Mouse (Mus musculus) stomach, embryonic 16.5 days (tissue): Measurements from ENCODE around the gene Asgr2. TPM values are rescaled to one million over a fixed set of nuclear protein-coding genes. Genes with fewer than 3 reads are reported as not detected.
"Not testable (repeated sequence)": the region's sequence is repeated elsewhere in the genome, so short reads cannot be mapped to it uniquely, and the experiment has no call there.

Experiments used
- ATAC-seq: fragments of 200-750 bp; cut with Nextera tagmentation; 2 replicates; pipeline ENCODE4 v1.8.0; 2017; ENCODE audit warnings: moderate number of reproducible peaks, moderate TSS enrichment; ENCODE audit not compliant: insufficient read depth, low FRiP score
- H3K27ac ChIP-seq: fragments of 300-500 bp; sonication (generic); 2 replicates; pipeline ENCODE4 v1.5.1; 2014; ENCODE audit warnings: low read length
- H3K27me3 ChIP-seq: fragments of 300-500 bp; sonication (generic); 2 replicates; pipeline ENCODE4 v1.6.1; 2014; ENCODE audit warnings: low read length, control low read depth, mixed read lengths; ENCODE audit not compliant: control insufficient read depth, insufficient read depth
- H3K36me3 ChIP-seq: fragments of 300-500 bp; sonication (generic); 2 replicates; pipeline ENCODE4 v1.6.1; 2014; ENCODE audit warnings: low read length; ENCODE audit not compliant: control insufficient read depth, insufficient read depth
- H3K4me1 ChIP-seq: fragments of 300-500 bp; sonication (generic); 2 replicates; pipeline ENCODE4 v1.6.1; 2014; ENCODE audit warnings: low read length, control low read depth, mixed read lengths; ENCODE audit not compliant: control insufficient read depth, insufficient read depth
- H3K4me2 ChIP-seq: fragments of 300-500 bp; sonication (generic); 2 replicates; pipeline ENCODE4 v1.6.1; 2014; ENCODE audit warnings: low read depth, low read length, mixed read lengths
- H3K4me3 ChIP-seq: fragments of 300-500 bp; sonication (generic); replicated peaks from 2 replicates; pipeline ENCODE4 v1.5.1; 2014; ENCODE audit warnings: mild to moderate bottlenecking, low read length
- H3K9ac ChIP-seq: fragments of 300-500 bp; sonication (generic); 2 replicates; pipeline ENCODE4 v1.6.1; 2014; ENCODE audit warnings: low read length
- H3K9me3 ChIP-seq: fragments of 300-500 bp; sonication (generic); replicated peaks from 2 replicates; pipeline ENCODE4 v1.6.1; 2016; ENCODE audit warnings: low read length, control low read depth; ENCODE audit not compliant: control insufficient read depth
- WGBS: fragments of 180-500 bp; shearing (Covaris S2); extraction: QIAGEN DNeasy Blood & Tissue Kit; methylation state at CpG from one replicate; pipeline ENCODE4 v1.1.7; 2014; 5-methylcytosine and 5-hydroxymethylcytosine counted together
- polyA plus RNA-seq: library from polyadenylated mRNA; unstranded; fragments of >200 nt; fragmentation: Nextera tagmentation; extraction: Ambion mirVana; gene quantifications from 2 replicates; pipeline ENCODE4 v1.2.1, GENCODE M21; 2015

Gene Asgr2
- polyA plus RNA-seq, 1 experiment from 2014 or later, result 0.72 TPM

- Histone ChIP-seq H3K36me3 (no peaks in the 10 kb centered on the region), H3K9ac (no peak overlapping the region), H3K4me2 (no peak overlapping the region), H3K9me3 (no peaks in the 10 kb centered on the region), H3K4me3 (no peak overlapping the region), H3K27ac (no peak overlapping the region), H3K27me3 (no peaks in the 10 kb centered on the region), H3K4me1 (no peaks in the 10 kb centered on the region)
- WGBS, result 24% methylated on average over 4 of the region's 4 CpGs
- no peak for ATAC-seq
Measured at GRCm38 (mm10) chr11:70114562-70114961, 22.1 kb downstream of the Asgr2 start.

DNA sequence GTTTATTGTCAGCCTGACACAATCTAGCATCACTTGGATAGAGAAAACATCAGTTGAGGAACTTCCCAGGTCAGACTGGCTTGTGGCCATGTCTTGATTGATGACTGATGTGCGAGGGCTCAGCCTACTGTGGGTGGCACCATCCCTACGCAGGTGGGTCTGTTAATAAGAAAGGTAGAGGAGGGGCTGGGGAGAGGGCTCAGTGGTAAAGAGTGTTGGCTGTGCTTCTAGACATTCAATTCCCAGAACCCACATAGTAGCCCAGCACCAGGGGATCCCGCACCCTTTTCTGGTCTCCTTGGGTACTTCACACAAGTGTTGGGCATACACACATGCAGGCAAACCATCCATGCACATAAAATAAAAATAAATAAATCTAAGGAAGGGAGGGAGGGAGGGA is 23.5 kb downstream of the Asgr2 start:
- Histone ChIP-seq H3K4me3 (no peak overlapping the region), H3K4me2 (no peak overlapping the region), H3K36me3 (no peaks in the 10 kb centered on the region), H3K27ac (no peak overlapping the region), H3K9ac (no peak overlapping the region), H3K4me1 (no peaks in the 10 kb centered on the region), H3K9me3 (no peaks in the 10 kb centered on the region), H3K27me3 (no peaks in the 10 kb centered on the region)
- whole genome bisulfite sequencing, result 80% methylated on average over 3 of the region's 3 CpGs
- no peak for ATAC-seq

DNA sequence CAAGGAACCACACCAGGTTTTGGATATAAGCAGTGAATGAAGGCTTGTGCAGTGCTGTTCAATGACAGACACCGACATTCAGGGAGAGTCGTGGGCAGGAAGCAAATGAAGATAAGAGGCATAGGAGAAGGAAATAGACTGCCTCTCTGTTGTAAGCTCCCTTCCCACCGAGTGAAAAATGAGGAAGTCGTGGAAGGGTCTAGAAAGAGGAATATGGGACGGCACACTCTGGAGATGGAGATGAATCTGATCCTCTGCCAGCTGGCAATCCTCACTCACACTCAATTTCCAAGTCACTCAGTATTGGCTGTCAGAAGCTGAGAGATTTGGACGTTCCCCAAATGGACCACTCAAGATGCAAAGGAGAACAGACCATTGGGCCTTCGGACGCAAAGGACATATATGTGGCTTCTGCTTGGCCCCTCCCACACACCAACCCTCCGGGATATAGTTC is 37.5 kb downstream of the Asgr2 start, which contains the start of gene Mgl2:
Mgl2 (plus strand) TSS at position 404 of the 454 bp plus-strand sequence.
- no peak within 1 kb of the TSS for H3K9ac ChIP-seq

GRCm38 (mm10) chr11:70135001-70135400 is 42.6 kb downstream of the Asgr2 start:
- not testable (repeated sequence) for H3K4me2 ChIP-seq, H3K4me1 ChIP-seq, H3K9me3 ChIP-seq, H3K36me3 ChIP-seq, H3K4me3 ChIP-seq, H3K9ac ChIP-seq, H3K27me3 ChIP-seq, ATAC-seq, H3K27ac ChIP-seq
- 77% methylated on average over 3 of the region's 3 CpGs for WGBS

More for the DNA sequence above, 37.5 kb downstream of the Asgr2 start, which contains the start of gene Mgl2:
- Histone ChIP-seq H3K4me2 (no peak within 1 kb of the TSS), H3K27ac (no peak within 1 kb of the TSS), H3K4me3 (no peak within 1 kb of the TSS), H3K36me3 (no peaks in the 10 kb centered on the region), H3K27me3 (no peaks in the 10 kb centered on the region), H3K9me3 (no peaks in the 10 kb centered on the region), H3K4me1 (no peaks in the 10 kb centered on the region)
- 51% methylated on average over 9 of the region's 9 CpGs for WGBS
- ATAC-seq, result no peak

- 81% methylated on average over 8 of the region's 8 CpGs for WGBS
- ATAC-seq, H3K9ac ChIP-seq, H3K4me1 ChIP-seq, H3K4me3 ChIP-seq, H3K27ac ChIP-seq, H3K36me3 ChIP-seq, H3K4me2 ChIP-seq, H3K9me3 ChIP-seq, H3K27me3 ChIP-seq: not testable (repeated sequence)
Measured at GRCm38 (mm10) chr11:70135925-70136324, 43.5 kb downstream of the Asgr2 start.

GRCm38 (mm10) chr11:70139171-70139570 is 46.7 kb downstream of the Asgr2 start:
- no peak overlapping the region for H3K27ac ChIP-seq
- H3K4me3 ChIP-seq, result no peak overlapping the region
- no peak overlapping the region for H3K4me2 ChIP-seq
- H3K36me3 ChIP-seq, result no peaks in the 10 kb centered on the region
- ATAC-seq, result no peak
- 80% methylated on average over 10 of the region's 10 CpGs for WGBS
- no peaks in the 10 kb centered on the region for H3K4me1 ChIP-seq
- H3K27me3 ChIP-seq, result no peaks in the 10 kb centered on the region
- no peaks in the 10 kb centered on the region for H3K9me3 ChIP-seq
- no peak overlapping the region for H3K9ac ChIP-seq

- no peak for ATAC-seq
- Histone ChIP-seq H3K27me3 (no peaks in the 10 kb centered on the region), H3K9me3 (no peaks in the 10 kb centered on the region), H3K4me2 (no peak overlapping the region), H3K36me3 (no peaks in the 10 kb centered on the region), H3K4me1 (no peaks in the 10 kb centered on the region), H3K27ac (no peak overlapping the region), H3K9ac (no peak overlapping the region), H3K4me3 (no peak overlapping the region)
- 62% methylated on average over 3 of the region's 3 CpGs for WGBS
Measured at GRCm38 (mm10) chr11:70151072-70151471, 58.6 kb downstream of the Asgr2 start.

Other genes starting within 250 kb of the Asgr2 start
- gene Plscr3, start 246.3 kb upstream of the Asgr2 start, polyA plus RNA-seq, result 85.1 and 98.5 TPM in 2 replicates
- gene Tnk1, start 233.9 kb upstream of the Asgr2 start, polyA plus RNA-seq, result 15.3 and 19.1 TPM in 2 replicates
- gene Tmem95, start 214.6 kb upstream of the Asgr2 start, polyA plus RNA-seq, result not detected in 2 replicates
- 15.1 and 24.7 TPM in 2 replicates for gene Kctd11, start 211.2 kb upstream of the Asgr2 start, polyA plus RNA-seq
- 4.0 and 5.1 TPM in 2 replicates for gene Acap1, start 197.1 kb upstream of the Asgr2 start, polyA plus RNA-seq
- 4.9 TPM in 2 replicates for gene 2810408A11Rik, start 191.7 kb upstream of the Asgr2 start, polyA plus RNA-seq
- gene Neurl4, start 191.6 kb upstream of the Asgr2 start, polyA plus RNA-seq, result 7.5 TPM in 2 replicates
- gene Gps2, start 178.8 kb upstream of the Asgr2 start, polyA plus RNA-seq, result 61.6 and 63.4 TPM in 2 replicates
- 1,516 and 1,535 TPM in 2 replicates for gene Eif5a, start 170.7 kb upstream of the Asgr2 start, polyA plus RNA-seq
- gene Ybx2, start 156.8 kb upstream of the Asgr2 start, polyA plus RNA-seq, result 2.9 and 3.8 TPM in 2 replicates
- 38.3 and 39.1 TPM in 2 replicates for gene Slc2a4, start 144.5 kb upstream of the Asgr2 start, polyA plus RNA-seq
- 397 and 438 TPM in 2 replicates for gene Cldn7, start 127.9 kb upstream of the Asgr2 start, polyA plus RNA-seq
- gene Ctdnep1, start 111.5 kb upstream of the Asgr2 start, polyA plus RNA-seq, result 17.5 and 17.7 TPM in 2 replicates
- 102 and 103 TPM in 2 replicates for gene Elp5, start 110.1 kb upstream of the Asgr2 start, polyA plus RNA-seq
- gene Gabarap, start 101.5 kb upstream of the Asgr2 start, polyA plus RNA-seq, result 485 and 494 TPM in 2 replicates
- 44.3 and 47.9 TPM in 2 replicates for gene Phf23, start 96.9 kb upstream of the Asgr2 start, polyA plus RNA-seq
- gene Dvl2, start 92.0 kb upstream of the Asgr2 start, polyA plus RNA-seq, result 17.7 and 22.3 TPM in 2 replicates
- 115 and 119 TPM in 2 replicates for gene Acadvl, start 77.2 kb upstream of the Asgr2 start, polyA plus RNA-seq
- 8.4 and 9.0 TPM in 2 replicates for gene Dlg4, start 75.7 kb upstream of the Asgr2 start, polyA plus RNA-seq
- 0.31 TPM in 1 of 2 replicates, not detected in the other for gene Asgr1, start 38.6 kb upstream of the Asgr2 start, polyA plus RNA-seq
- gene Mgl2, start 37.7 kb downstream of the Asgr2 start, polyA plus RNA-seq, result 1.4 and 1.6 TPM in 2 replicates
- 1.1 and 1.3 TPM in 2 replicates for gene Clec10a, start 63.6 kb downstream of the Asgr2 start, polyA plus RNA-seq
- 1.5 and 1.9 TPM in 2 replicates for gene Slc16a11, start 120.1 kb downstream of the Asgr2 start, polyA plus RNA-seq
- 9.4 and 10.5 TPM in 2 replicates for gene Slc16a13, start 128.4 kb downstream of the Asgr2 start, polyA plus RNA-seq
- gene Bcl6b, start 137.2 kb downstream of the Asgr2 start, polyA plus RNA-seq, result 12.1 and 13.9 TPM in 2 replicates
- 119 and 132 TPM in 2 replicates for gene 0610010K14Rik, start 145.3 kb downstream of the Asgr2 start, polyA plus RNA-seq
- gene Gm21988, start 147.2 kb downstream of the Asgr2 start, polyA plus RNA-seq, result 9.6 and 10.2 TPM in 2 replicates
- gene Rnasek, start 147.2 kb downstream of the Asgr2 start, polyA plus RNA-seq, result 207 and 226 TPM in 2 replicates
- 17.8 and 21.0 TPM in 2 replicates for gene Alox12, start 162.7 kb downstream of the Asgr2 start, polyA plus RNA-seq
- not detected in 2 replicates for gene Alox12e, start 230.0 kb downstream of the Asgr2 start, polyA plus RNA-seq